Mouse (Mus musculus): ENCODE data around the gene Mtrf1l. TPM values are rescaled to one million over a fixed set of nuclear protein-coding genes. Genes with fewer than 3 reads are reported as not detected.
A peak's percentile ranks its signal among the peaks of the same experiment; 100 is the strongest.

The Mtrf1l gene
- total and polyA plus RNA-seq, 3 experiments = 5.6 to 12.4 (median 8.8) TPM

GRCm38 (mm10) chr10:5813724-5814123, 10.0 kb downstream of the Mtrf1l start:
- no peaks in the 10 kb centered on the region for H3K27me3 ChIP-seq (replicated peaks)
- no peaks in the 10 kb centered on the region for H3K9me3 ChIP-seq (replicated peaks; ENCODE audit: low read length)
- no peak overlapping the region for H3K4me3 ChIP-seq (replicated peaks in 1 of 3; ENCODE audit: low read depth in 2 of 3, low read length in 2 of 3, poor library complexity in 1 of 3)
- dilution Hi-C loops (cut with MboI; ENCODE audit: extremely low pct_ligation_motif_present, extremely low pct_unique_long_range_greater_than_20kb, low sequenced_read_pairs) (no loop called here), in situ Hi-C loops (cut with MboI; ENCODE audit: low pct_ligation_motif_present, low pct_unique_long_range_greater_than_20kb, low sequenced_read_pairs) (loop anchor here (25.0 kb wide), 1 partner anchor 1249 kb away; the partner anchor contains the start of gene Ipcef1)
- H3K36me3 ChIP-seq (replicated peaks in 1 of 2; ENCODE audit: control insufficient read depth in 1 of 2, insufficient read depth in 1 of 2, low read length in 1 of 2) = peaks cover 51 to 73% of the 10 kb centered on the region in 2 experiments
- no peak overlapping the region for H3K4me2 ChIP-seq (ENCODE audit: insufficient read depth, low read depth, poor library complexity, severe bottlenecking)
- H3K79me2 ChIP-seq (replicated peaks; ENCODE audit: control insufficient read depth, extremely low read depth, insufficient read depth, poor library complexity, severe bottlenecking) = no peaks in the 10 kb centered on the region
- H3K4me1 ChIP-seq (ENCODE audit: control insufficient read depth in 1 of 2, insufficient read depth in 2 of 2) = no peaks in the 10 kb centered on the region
- H3K27ac ChIP-seq (ENCODE audit: insufficient read depth, low read depth) = no peak overlapping the region
- no peak overlapping the region for H3K9ac ChIP-seq (ENCODE audit: insufficient read depth, low read depth)
- no peak for TF ChIP-seq ETS1 (conservative IDR thresholded peaks at IDR 0.05; ENCODE audit: low read depth, low read length)
- no peak for TF ChIP-seq GABPA (IDR thresholded peaks at IDR 0.05; ENCODE audit: insufficient replicate concordance, low read depth, low read length)
- no peak for TF ChIP-seq JUND (conservative IDR thresholded peaks at IDR 0.05; ENCODE audit: low read depth, low read length)
- no peak for TF ChIP-seq MEF2A (IDR thresholded peaks at IDR 0.05; ENCODE audit: borderline replicate concordance, low read depth, low read length)
- no peak for TF ChIP-seq IRF4 (IDR thresholded peaks at IDR 0.05; ENCODE audit: low read depth, low read length)
- TF ChIP-seq KAT2A (IDR thresholded peaks at IDR 0.05; ENCODE audit: insufficient replicate concordance, low read length) = no peak
- TF ChIP-seq POLR2AphosphoS2 (IDR thresholded peaks at IDR 0.05; ENCODE audit: low read depth, low read length) = no peak
- TF ChIP-seq E2F4 (IDR thresholded peaks at IDR 0.05; ENCODE audit: insufficient replicate concordance, low read depth, low read length) = no peak
- no peak for TF ChIP-seq EP300 (IDR thresholded peaks at IDR 0.05; ENCODE audit: low read length)
- no peak for TF ChIP-seq SMC3 (IDR thresholded peaks at IDR 0.05; ENCODE audit: low read depth, low read length)
- no peak for DNase-seq (ENCODE audit: extremely low read depth)

DNA sequence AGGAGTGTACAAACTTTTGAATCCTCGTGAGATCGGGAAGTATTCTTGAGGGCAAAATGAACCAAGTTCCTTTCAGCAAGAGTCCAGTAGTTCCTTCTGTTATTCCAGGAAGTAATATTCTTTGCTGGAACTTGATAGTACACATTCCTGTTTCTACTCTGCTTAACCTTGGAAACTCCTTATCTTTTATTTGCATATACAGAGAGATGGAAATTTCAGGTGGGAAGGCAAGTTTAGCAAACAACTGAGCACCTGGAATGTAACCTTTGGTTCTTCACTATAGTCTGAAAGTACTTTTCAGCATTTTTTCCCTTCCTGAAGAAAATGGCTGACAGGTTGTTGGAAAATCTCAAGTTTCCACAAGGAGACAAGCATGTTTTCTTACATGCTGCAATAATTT, 16.0 kb downstream of the Mtrf1l start:
- in situ Hi-C loops (cut with MboI; ENCODE audit: low pct_ligation_motif_present, low pct_unique_long_range_greater_than_20kb, low sequenced_read_pairs) = loop anchor here (25.0 kb wide), 1 partner anchor 1255 kb away; the partner anchor contains the start of gene Ipcef1
- no peak for TF ChIP-seq ZMIZ1 (IDR thresholded peaks at IDR 0.05; ENCODE audit: low read depth, low read length)
- TF ChIP-seq ZC3H11A (IDR thresholded peaks at IDR 0.05; ENCODE audit: low read depth, low read length) = no peak
- no peak for TF ChIP-seq POLR2AphosphoS2 (IDR thresholded peaks at IDR 0.05; ENCODE audit: low read depth, low read length)
- no peak for TF ChIP-seq SIN3A (IDR thresholded peaks at IDR 0.05; ENCODE audit: low read length)
- TF ChIP-seq E2F4 (IDR thresholded peaks at IDR 0.05; ENCODE audit: insufficient replicate concordance, low read depth, low read length) = no peak
- no peak for TF ChIP-seq ELF1 (IDR thresholded peaks at IDR 0.05; ENCODE audit: low read depth, low read length)
- no peak for TF ChIP-seq PAX5 (IDR thresholded peaks at IDR 0.05; ENCODE audit: low read length)
- TF ChIP-seq CHD1 (IDR thresholded peaks at IDR 0.05; ENCODE audit: low read depth, low read length) = no peak
- TF ChIP-seq TCF12 (IDR thresholded peaks at IDR 0.05; ENCODE audit: low read depth, low read length) = no peak
- no peak for TF ChIP-seq UBTF (IDR thresholded peaks at IDR 0.05; ENCODE audit: low read depth, low read length)
- TF ChIP-seq NELFE (IDR thresholded peaks at IDR 0.05; ENCODE audit: low read depth, low read length) = no peak
- no peak for DNase-seq (ENCODE audit: extremely low read depth)
- Histone ChIP-seq H3K9ac (ENCODE audit: insufficient read depth, low read depth) (no peak overlapping the region), H3K9me3 (replicated peaks; ENCODE audit: low read length) (no peaks in the 10 kb centered on the region), H3K27ac (ENCODE audit: insufficient read depth, low read depth) (no peak overlapping the region), H3K79me2 (replicated peaks; ENCODE audit: control insufficient read depth, extremely low read depth, insufficient read depth, poor library complexity, severe bottlenecking) (peaks cover 24% of the 10 kb centered on the region), H3K36me3 (replicated peaks in 1 of 2; ENCODE audit: control insufficient read depth in 1 of 2, insufficient read depth in 1 of 2, low read length in 1 of 2) (peaks cover 10 to 21% of the 10 kb centered on the region in 2 experiments), H3K27me3 (replicated peaks) (no peaks in the 10 kb centered on the region), H3K4me3 (replicated peaks in 1 of 3; ENCODE audit: low read depth in 2 of 3, low read length in 2 of 3, poor library complexity in 1 of 3) (no peak overlapping the region), H3K4me2 (ENCODE audit: insufficient read depth, low read depth, poor library complexity, severe bottlenecking) (peak overlapping the region; percentile 53; the same call in 1 of the 2 replicates), H3K4me1 (ENCODE audit: control insufficient read depth in 1 of 2, insufficient read depth in 2 of 2) (peaks cover 0 to 16% of the 10 kb centered on the region in 2 experiments; a peak in 2 of 4 replicates)
- dilution Hi-C loops (cut with MboI; ENCODE audit: extremely low pct_ligation_motif_present, extremely low pct_unique_long_range_greater_than_20kb, low sequenced_read_pairs) = no loop called here

Measured in CH12.LX (cell line).